Mouse (Mus musculus): Measurements from ENCODE around the gene Defb22.

The Defb22 gene

GRCm38 (mm10) chr2:152490038-152490437 lies at the start of gene Defb22:
Defb22 (minus strand) TSS chr2:152490138.
- no peak for DNase-seq (ENCODE audit: low spot score)

GRCm38 (mm10) chr2:152517981-152518380 lies 28.0 kb upstream of the Defb22 start, which contains the start of gene Defb28:
Defb28 (plus strand) TSS chr2:152518255.
- no peak for DNase-seq (ENCODE audit: low spot score)

DNA sequence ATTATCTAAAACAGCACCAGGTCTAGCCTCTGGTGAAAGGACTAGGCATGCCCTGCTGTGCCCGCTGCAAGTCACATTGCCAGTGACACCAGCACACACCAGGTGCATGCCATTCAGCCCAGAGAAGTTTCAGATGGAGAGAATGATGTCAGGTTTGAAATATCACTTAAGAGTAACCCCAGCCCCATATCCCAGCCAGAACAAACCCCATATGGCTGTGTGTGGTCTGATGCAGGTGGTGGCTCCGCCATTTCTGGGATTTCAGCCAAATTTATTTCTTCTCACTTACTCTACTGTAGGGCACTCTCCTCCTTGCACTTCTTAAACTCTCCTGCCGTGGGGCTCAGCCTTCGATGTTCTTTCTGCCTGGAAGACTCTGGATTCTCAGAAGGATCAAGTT lies 26.1 kb upstream of the Defb22 start:
- DNase-seq (ENCODE audit: low spot score): no peak

- no peak for DNase-seq (ENCODE audit: low spot score)
Observed at GRCm38 (mm10) chr2:152511592-152511991, 21.7 kb upstream of the Defb22 start, which contains the start of gene Defb26. Defb26 (minus strand) TSS chr2:152511692.

GRCm38 (mm10) chr2:152503950-152504349 lies 14.0 kb upstream of the Defb22 start:
- no peak for DNase-seq (ENCODE audit: low spot score)

- DNase-seq (ENCODE audit: low spot score): no peak
Observed at GRCm38 (mm10) chr2:152500863-152501229, 10.9 kb upstream of the Defb22 start.

GRCm38 (mm10) chr2:152500204-152500862 lies 10.4 kb upstream of the Defb22 start:
- DNase-seq (ENCODE audit: low spot score): no peak

DNA sequence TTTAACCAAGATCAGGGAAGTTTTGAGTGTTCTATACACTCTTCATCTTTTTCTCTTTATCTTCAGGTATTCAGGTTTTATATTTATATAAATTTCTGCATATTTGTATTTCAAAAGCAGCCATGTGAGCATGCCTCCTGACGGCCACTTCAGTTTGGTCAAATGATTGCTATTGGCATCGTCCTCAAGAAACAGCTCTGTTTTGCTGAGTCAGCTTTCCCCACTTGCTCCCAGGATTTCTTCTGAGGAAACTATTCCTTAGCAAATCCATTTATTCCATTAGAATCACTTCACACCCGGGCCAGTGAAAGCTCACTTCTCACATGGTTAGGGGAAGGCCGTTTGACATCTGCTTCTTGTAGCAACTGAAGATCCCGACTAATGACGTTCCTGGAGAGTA lies 8.1 kb upstream of the Defb22 start:
- no peak for DNase-seq (ENCODE audit: low spot score)

- DNase-seq (ENCODE audit: low spot score): no peak
Observed at GRCm38 (mm10) chr2:152493151-152493550, 3.2 kb upstream of the Defb22 start.

DNA sequence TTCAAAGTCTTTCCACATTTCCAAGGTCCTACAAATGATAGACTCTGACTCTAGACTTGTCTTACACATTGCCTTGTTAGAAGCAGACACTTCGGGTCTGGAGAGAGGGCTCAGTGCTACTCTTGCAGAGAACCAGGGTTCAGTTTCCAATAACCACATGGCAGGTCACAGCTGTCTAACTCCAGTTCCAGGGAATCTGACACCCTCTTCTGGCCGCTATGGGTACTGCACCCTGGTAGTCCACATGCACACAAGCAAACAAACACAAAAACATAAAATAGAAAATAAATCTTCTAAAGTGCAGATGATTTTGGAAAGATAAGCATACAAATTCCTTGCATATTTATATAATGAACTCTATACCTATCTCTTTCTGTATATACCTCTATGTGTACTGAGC lies 2.9 kb downstream of the Defb22 start:
- peak; percentile 12 for DNase-seq (ENCODE audit: low spot score)

GRCm38 (mm10) chr2:152481726-152482125 lies 8.2 kb downstream of the Defb22 start:
- DNase-seq (ENCODE audit: low spot score): no peak

- no peak for DNase-seq (ENCODE audit: low spot score)
Observed at GRCm38 (mm10) chr2:152480881-152481280, 9.1 kb downstream of the Defb22 start.

GRCm38 (mm10) chr2:152476763-152477162 lies 13.2 kb downstream of the Defb22 start, which contains the start of gene Defb20:
Defb20 (plus strand) TSS chr2:152477063.
- DNase-seq (ENCODE audit: low spot score): no peak

DNA sequence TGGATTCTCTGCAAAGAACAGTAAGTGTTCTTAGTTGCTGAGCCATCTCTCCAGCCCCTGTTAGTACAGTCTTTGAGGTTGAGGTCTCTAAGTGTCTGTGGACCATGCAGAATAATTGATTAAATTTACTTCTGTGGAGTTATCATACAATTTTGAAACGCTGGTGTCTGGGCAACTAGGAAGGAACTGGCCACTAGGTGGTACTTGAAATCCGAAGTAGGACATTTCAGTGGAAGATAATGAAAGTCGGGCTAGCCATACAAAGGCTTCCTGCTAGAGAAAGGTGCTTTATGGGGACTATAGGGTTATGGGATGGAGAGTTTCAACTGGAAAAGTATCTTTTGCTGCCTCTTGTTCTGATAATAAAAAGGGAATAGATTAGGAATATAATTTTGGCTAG lies 17.5 kb downstream of the Defb22 start:
- no peak for DNase-seq (ENCODE audit: low spot score)

DNA sequence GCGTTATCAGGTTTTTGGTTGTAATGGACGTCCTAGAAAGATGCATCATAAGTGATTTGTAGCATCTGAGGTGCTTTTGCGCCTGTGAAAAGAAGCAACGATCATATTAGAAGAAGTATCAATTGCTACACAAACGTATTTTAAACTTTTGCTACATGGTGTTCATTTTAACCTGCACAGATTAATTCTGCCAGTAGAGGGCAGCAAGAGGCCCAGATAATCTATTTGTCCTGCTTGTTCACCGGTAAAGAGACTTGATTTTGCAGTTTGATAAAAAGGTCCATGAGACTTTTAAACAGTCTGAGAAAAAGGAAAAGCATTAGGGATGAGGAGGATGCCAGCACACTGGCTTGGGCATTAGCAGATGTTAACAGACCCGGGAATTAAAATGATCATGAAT lies 19.0 kb downstream of the Defb22 start:
- peak; percentile 79 for DNase-seq (ENCODE audit: low spot score)

DNA sequence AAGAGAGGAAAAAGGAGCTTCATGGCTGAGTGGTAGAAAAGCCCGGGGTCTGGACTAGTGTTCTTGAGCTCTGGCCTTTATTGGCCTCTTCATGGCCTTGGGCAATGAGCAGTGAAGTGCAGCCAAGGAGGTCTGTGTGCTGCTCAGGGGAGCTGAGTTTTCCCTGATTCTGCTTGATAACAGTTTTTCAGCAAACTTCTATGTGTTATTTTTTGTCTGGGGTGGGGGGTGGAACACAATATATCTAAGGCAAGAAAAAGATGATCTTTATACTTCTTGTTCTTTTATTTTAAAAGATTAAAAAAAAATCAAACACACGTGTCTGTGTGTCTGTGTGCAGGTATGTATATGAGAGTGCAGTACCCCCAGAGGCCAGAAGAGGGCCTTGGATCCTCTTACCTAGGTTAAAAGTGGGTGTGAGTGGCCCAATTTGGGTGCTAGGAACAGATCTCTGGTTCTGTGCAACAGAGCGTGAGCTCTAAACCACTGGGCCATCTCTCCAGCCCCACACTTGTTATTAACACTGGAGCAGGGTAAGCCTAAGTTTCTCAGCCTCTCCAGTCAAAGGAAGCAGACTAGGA lies 25.3 kb downstream of the Defb22 start, which contains the start of gene Defb23:
TSS of gene Defb23 (minus strand) at position 51 of the 581 bp plus-strand sequence.
- DNase-seq (ENCODE audit: low spot score): no peak

DNA sequence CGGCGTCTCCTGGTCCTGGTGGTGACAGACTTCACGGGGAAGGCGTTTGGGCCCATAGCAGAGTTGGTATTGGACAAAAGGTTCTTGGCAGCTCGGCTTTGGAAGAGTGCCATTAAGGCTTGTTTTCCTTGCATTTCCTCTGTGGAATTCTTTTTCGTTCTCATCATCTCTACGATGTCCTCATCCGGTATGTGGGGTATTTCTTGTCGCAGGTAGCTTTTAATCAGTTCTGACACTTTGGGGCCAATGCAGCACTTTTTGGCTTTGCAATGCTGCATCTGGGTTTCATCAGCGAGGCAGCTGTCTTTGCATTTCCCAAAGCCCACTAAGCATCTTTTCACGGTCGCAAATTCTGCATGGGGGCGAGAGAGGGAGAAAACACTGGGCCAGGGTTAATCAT lies 30.7 kb downstream of the Defb22 start:
- DNase-seq (ENCODE audit: low spot score): no peak

DNA sequence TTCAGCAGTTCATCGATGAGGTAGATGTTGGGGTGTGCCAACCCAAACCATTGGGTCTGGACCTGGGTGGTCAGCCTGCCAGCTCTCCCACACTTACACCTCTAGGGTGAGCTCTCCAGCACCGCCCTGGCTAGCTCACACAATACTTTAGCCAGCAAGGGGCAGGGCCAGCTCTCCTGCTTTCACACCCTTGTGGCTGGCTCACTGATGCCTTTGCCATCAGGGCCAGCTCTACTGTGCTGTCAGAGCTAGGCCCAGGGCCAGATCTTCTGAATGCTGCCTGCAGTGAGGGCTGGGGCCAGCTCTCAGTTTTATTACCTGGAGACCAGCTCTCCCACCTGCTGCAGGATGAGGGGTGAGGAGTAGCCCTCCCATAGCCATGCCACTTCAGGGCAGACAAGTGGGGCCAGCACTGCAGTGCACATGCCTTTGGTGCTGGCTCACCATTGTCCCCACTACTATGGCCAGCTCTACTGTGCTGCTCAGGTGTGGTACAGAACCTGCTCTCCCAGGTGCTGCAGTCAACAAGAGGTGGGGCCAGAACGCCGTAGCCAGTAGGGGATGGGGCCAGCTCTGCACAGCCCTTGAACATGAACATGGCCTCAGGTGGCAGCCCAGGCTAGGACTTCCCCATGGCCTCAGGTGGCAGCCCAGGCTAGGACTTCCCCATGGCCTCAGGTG lies 37.7 kb downstream of the Defb22 start:
- DNase-seq (ENCODE audit: low spot score): no peak

DNA sequence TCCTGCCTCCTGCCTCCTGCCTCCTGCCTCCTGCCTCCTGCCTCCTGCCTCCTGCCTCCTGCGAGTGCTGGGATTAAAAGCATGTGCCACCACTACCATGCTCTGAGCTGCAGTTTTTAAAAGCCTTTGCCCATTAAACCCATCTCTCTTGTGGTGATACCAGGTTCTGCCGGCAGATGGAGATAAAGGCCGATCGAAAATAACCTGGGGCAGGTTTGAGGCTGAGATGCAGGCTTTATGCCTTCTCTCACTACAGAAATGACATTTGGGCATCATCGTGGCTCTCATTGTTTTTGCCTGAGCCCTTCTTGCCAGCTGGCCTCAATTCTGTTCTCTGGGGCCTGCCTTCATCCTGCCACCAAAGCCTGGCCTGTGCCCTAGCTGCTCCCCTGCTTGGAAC lies 39.7 kb downstream of the Defb22 start:
- peak; percentile 84 for DNase-seq (ENCODE audit: low spot score)

- no peak for DNase-seq (ENCODE audit: low spot score)
Observed at GRCm38 (mm10) chr2:152447461-152447860, 42.5 kb downstream of the Defb22 start.

DNA sequence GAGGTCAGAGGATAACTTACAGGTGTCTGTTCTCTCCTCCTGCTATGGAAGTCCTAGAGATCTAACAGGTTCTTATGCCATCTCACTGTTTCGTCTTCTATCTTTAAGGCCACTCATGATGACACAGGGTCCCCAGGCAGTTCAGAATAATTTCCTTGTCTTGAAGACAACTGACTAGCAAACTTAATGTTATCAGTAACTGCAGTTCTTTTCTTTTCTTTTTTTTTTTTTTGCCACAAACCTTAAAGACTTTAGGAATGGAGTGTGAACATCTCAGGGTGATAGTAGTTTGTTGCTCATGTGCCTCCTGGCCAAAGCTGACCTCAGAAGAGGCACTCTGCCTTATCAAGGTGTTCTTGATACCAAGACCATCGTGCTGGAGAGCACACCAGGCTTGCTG lies 43.3 kb downstream of the Defb22 start:
- no peak for DNase-seq (ENCODE audit: low spot score)

GRCm38 (mm10) chr2:152443281-152443680 lies 46.7 kb downstream of the Defb22 start:
- no peak for DNase-seq (ENCODE audit: low spot score)

GRCm38 (mm10) chr2:152442322-152442721 lies 47.6 kb downstream of the Defb22 start:
- no peak for DNase-seq (ENCODE audit: low spot score)

Measured in embryo, embryonic 10.5 days (tissue).